Mouse (Mus musculus) kidney, adult 2 months (tissue): Measurements from ENCODE around the gene Adra1d.

ENCODE experiments used
- CTCF ChIP-seq: fragments of 200-500 bp; conservative IDR thresholded peaks from 2 replicates; pipeline ENCODE4 v1.5.1; 2011; ENCODE audit warnings: low read depth, mild to moderate bottlenecking, control low read depth, low read length, moderate library complexity, mixed read lengths; ENCODE audit not compliant: insufficient read depth, insufficient read length
- POLR2A ChIP-seq: fragments of 200-500 bp; IDR thresholded peaks from one replicate; pipeline ENCODE4 v1.6.1; 2011; ENCODE audit warnings: low read depth, low read length, control low read depth

- TF ChIP-seq POLR2A (no peak), CTCF (no peak)
Measured at GRCm38 (mm10) chr2:131508501-131508900, 53.6 kb downstream of the Adra1d start.
